Mouse (Mus musculus) spleen, adult 2 months (tissue): ENCODE measurements around the gene Zfr2.

Experiments used
- CTCF ChIP-seq: fragments of 200-500 bp; IDR thresholded peaks from 2 replicates; pipeline ENCODE4 v1.5.1; 2011; ENCODE audit warnings: mild to moderate bottlenecking, inconsistent platforms; ENCODE audit not compliant: insufficient read depth, insufficient read length, insufficient replicate concordance; ENCODE audit errors: extremely low read depth
- POLR2A ChIP-seq: fragments of 200-500 bp; IDR thresholded peaks from 2 replicates; pipeline ENCODE4 v1.6.1; 2011; ENCODE audit warnings: low read depth, low read length, inconsistent platforms

DNA sequence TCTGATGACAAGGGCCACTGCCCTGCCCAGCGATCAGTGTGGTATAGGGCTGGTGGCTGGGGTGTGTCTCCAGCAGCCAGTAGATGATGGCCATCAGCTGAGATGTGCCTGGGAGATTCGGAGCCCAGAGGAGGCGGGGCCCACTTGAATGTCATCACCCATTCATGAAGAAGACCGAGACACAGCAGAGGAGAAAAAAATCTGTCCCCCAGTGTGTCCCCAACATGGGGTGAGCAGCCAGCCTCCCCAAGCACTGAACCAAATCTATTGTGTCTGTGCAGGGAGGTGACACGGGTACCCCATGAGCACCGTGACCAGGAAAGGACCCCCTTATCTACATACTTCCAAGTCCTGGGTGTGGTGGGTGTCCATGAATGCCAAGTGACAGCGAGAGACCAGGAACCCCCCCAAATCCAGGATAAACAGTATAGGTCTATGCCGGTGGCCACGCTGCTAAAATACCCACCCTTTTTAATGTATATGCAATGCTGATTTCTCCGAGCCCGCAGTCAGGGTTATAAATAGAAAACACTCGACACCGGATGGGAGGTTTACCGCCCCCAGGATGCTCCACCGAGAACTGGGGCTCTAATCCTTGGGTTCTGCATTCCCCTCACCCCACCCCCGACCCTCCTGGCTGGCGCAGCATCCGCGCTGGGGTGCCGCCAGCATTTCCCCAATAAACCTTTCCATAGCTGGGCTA is 3.1 kb upstream of the Zfr2 start:
- no peak for TF ChIP-seq CTCF
- TF ChIP-seq POLR2A, result no peak
